Mouse (Mus musculus) thymus, adult 2 months (tissue): ENCODE data around the gene Tox3.

Source experiments
- CTCF ChIP-seq: fragments of 200-500 bp; IDR thresholded peaks from 2 replicates; pipeline ENCODE4 v1.5.1; 2012; ENCODE audit warnings: mild to moderate bottlenecking, control low read depth, low read length, moderate library complexity, borderline replicate concordance; ENCODE audit not compliant: control insufficient read depth, poor library complexity, insufficient read depth; ENCODE audit errors: extremely low read depth
- POLR2A ChIP-seq: fragments of 200-500 bp; IDR thresholded peaks from 2 replicates; pipeline ENCODE4 v1.6.1; 2012; ENCODE audit warnings: mild to moderate bottlenecking, low read length, control low read depth, moderate library complexity; ENCODE audit not compliant: control insufficient read depth, poor library complexity, insufficient read depth; ENCODE audit errors: extremely low read depth

DNA sequence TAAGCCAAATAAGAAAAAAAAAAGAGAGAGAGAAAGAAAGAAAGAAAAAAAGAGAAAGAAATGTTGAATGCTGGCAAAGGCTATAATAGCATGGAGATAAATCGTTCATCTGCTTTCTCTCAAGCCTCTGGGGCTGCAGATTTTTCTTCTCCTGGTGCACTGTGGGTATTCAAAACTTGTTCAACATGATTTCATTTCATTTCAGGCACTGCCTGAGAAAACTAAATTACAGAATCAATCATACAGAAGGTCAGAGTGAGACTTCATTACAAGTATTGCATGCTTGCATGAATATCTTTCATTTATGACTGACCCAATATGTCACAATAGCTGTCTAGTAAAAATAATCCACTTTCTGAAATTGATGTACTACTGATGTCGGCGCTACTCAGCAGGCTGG, 81.2 kb downstream of the Tox3 start:
- no peak for TF ChIP-seq CTCF
- no peak for TF ChIP-seq POLR2A
